Mouse (Mus musculus): ENCODE results near the gene Dyx1c1. TPM values are rescaled to one million over a fixed set of nuclear protein-coding genes. Genes with fewer than 3 reads are reported as not detected.
A peak's percentile ranks its signal among the peaks of the same experiment; 100 is the strongest.

The Dyx1c1 gene
- total RNA-seq, 4 experiments from 2014 or later: 0.75 to 1.4 (median 1.1) TPM

DNA sequence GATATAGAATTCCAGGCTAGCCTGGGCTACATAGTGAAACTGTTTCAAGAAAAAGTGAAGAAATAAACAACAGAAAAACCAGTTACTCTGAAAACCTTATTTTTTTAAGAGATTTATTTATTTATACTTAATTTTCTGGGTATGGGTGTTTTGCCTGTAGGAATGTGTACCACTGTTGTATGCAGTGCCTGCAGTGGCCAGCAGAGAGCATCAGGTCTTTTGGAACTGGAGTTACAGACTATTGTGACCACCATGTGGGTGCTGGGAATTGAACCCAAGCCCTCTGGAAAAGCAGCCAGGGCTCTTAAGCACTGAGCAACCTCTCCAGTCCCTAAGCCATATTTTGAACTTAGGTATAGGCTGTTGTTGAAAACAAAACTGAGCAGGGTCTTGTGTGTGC is 14.4 kb downstream of the Dyx1c1 start:
- no peak for DNase-seq (ENCODE audit: low spot score in 2 of 2)

DNA sequence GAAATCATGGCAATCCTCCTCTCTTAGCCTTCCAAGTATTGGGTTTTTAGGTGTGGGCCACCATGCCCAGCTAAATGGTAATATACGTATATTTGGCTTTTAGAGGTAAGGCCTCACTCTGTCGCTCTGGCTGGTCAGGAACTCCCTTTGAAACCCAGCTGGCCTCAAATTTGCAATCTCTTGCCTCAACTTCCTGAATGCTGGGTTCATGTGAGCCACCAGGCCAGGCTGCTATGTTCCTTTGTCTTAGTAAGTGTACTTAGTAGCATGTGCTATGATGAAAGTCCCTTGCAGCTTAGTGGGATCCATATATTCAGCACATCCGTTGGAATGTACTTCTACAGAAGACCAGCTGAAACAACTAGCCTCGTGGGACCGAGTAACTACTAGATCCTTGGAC is 16.1 kb downstream of the Dyx1c1 start:
- DNase-seq (ENCODE audit: low spot score in 2 of 2): no peak

DNA sequence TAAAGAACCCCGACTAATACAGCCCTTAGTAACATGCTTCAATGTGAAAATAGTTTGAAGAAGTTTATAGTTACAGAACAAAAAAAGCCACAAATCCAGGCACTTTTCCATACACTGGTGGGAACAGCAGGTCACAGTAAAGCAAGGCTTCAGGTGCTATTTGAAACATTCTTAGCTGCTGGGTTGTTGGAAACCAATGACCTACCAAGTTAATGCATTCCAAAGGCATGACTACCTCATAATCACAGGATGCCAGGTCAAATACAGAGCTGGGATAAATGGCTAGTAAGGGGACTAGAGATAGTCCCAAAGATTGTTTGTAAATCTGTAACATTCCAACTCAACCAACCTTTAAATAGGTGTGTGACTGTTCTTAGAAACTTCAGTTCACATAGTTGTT is 16.7 kb downstream of the Dyx1c1 start:
- no peak for DNase-seq (ENCODE audit: low spot score in 2 of 2)

DNA sequence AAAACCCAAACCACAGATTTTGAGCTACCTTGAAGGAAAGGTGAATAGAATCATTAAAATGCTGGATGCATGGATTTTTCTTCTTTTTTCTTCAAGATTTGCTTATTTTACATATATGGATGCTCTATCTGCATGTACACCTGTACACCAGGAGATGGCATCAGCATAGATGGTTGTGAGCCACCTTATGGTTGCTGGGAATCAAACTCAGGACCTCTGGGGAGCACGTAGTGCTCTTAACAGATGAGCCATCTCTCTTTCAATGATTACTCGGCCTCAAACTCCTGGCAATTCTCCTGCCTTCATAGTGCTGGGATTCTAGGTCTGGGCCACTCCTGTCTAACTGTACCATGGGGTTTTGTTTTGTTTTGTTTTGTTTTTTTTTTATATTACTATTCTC is 24.5 kb downstream of the Dyx1c1 start:
- no peak for DNase-seq (ENCODE audit: low spot score in 2 of 2)

DNA sequence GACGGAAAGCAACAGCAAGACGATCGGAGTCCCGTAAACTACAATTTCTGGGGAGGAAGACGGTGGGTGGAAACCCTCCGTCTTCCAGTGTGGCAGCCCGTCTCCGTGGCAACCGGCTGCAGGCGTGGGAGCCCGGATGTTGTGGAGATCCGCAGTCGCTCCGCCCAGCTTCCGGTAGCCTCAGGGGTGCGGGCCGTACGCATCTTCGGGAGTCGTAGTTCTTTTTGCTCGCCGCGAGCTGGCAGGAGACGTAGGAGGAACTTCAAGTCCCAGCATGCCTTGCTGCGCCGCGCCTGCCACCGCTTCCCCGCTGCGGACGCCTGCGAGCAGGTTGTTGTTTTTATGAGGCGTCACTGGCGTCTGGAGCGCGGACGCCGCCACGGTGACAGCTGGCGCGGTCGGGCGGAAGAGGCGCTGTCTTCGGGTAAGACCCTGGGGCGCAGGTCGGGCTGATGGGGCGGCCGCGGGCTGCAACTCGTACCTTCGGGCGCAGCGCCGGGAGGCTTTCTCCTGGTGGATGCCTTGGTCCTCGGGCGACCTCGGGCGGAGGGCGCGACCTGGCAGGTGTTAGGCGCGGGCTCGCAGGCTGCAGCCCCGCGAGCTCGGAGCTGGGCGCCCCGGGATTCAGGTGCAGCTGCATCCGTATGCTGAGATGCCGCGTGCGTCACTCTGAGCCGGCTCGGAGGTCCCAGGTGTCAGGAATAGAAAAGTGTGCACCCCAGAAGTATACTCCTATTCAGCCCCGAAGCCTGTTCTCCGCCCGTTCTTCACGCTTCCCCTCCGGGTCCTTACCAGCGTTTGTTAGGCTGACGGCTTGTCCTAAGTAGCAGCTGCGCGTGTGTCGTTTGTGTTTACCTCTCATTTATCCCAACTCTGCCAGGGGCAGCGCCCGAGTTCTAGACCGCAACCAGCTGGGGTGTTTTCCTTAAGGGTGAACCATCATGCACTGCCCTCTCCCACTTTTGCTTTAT is 26.9 kb downstream of the Dyx1c1 start, which contains the start of the genes Ccpg1os and Ccpg1:
TSS of gene Ccpg1os (minus strand) at position 133 of the 971 bp plus-strand sequence.
TSS of gene Ccpg1 (plus strand) at position 180 of the 971 bp plus-strand sequence.
- DNase-seq (ENCODE audit: low spot score in 2 of 2): peak; percentile 95 to 96

DNA sequence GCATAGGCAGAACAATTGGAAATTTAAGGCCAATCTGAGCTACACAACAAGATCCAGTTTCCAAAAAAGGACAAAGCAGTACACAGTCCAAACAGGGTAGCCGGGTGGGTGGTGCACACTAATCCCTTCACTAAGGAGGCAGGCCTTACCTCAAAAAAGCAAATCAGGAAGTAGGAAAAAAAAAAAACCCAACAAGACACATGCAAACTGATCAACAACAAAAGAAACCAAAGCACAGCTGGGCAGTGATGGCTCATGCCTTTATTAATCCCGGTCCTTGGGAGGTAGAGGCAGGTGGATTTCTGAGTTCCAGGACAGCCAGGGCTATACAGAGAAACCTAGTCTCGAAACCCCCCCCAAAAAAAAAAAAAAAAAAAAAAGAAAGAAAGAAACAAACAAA is 29.1 kb downstream of the Dyx1c1 start:
- DNase-seq (ENCODE audit: low spot score in 2 of 2): no peak

DNA sequence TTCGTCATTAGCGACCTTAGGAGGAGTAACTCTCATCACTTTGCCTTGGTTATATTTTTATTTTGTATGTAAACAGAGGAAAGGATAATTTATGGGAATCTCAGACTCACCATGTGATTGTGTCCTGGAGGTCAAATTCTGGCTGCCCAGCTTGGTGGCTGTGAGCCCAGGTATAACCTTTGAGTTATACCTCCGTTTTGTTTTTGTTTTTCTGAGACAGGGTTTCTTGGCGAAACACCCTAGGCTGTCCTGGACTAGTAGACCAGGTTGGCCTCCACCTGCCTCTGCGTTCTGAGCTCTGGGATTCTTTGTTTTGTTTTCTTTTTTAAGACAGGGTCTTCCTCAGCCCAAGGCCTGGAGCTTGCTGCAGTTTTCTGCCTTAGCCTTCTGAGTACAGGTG is 30.1 kb downstream of the Dyx1c1 start:
- DNase-seq (ENCODE audit: low spot score in 2 of 2): no peak

DNA sequence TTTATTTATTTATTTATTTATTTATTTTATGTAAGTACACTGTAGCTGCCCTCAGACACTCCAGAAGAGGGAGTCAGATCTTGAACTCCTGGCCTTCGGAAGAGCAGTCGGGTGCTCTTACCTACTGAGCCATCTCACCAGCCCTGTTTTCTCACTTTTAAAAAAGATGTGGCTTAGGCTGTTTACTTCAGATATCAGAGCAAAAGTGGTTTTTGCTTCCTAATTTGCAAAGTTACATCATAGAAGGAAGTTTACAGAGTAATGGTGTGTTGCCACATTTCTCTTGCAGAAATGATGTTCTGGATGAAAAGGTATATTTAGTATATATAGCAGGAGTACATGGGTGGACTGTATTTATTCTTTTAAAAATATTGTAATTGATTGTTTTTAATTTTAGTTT is 32.8 kb downstream of the Dyx1c1 start:
- DNase-seq (ENCODE audit: low spot score in 2 of 2): no peak

DNA sequence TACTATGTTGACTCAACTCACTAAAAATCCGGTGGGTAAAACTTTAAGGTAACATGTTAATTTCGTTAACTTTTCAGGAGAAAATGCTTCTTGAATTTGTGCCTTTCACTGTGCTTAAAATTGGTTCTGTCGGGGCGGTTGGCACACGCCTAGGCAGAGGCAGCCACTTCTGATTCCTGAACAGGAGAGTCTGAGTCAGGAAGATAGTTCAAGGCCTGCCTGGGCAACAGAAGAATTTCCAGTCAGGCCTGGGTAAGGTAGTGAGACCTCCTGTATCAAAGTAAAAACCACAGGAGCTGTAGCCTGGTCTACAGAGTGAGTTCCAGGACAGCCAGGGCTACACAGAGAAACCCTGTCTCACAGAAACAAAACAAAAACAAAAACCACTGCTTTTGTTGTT is 34.0 kb downstream of the Dyx1c1 start:
- no peak for DNase-seq (ENCODE audit: low spot score in 2 of 2)

DNA sequence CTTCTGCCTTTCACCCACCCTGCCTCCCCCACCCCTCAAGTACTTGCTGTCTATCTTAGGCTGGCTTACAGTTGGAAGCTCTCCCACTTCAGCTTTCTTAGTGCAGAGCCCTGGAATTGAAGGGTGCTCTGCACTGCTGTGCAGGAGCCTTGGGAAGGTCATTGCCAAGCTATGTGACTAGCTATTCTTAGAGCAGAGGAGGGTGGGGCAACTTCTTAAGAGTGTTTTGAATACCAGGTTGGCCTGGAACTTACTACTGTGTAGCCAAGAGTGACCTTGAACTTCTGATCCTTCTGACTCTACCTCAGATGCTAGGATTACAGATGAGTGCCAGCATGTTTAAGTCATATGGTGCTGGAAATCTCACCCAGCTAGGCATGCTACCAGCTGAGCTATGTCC is 37.6 kb downstream of the Dyx1c1 start:
- no peak for DNase-seq (ENCODE audit: low spot score in 2 of 2)

DNA sequence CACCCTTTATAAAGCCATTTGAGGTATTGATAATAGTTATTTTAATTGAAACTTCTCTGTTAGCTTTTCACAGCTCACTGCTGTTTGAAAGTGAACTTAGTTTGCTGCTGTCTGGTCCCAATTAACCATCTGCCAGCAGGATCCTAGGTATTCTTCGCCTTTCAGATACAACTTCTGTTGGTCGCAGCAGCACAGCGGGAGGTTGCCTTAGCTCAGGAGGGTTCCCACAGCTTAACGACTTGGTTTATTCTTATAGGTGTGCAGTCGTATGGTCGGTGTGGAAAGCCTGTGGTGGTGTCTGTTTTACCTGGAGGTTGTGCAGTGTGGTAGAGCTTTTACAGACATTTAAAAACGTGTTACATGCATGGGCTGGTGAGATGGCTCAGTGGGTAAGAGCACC is 38.2 kb downstream of the Dyx1c1 start:
- DNase-seq (ENCODE audit: low spot score in 2 of 2): no peak

DNA sequence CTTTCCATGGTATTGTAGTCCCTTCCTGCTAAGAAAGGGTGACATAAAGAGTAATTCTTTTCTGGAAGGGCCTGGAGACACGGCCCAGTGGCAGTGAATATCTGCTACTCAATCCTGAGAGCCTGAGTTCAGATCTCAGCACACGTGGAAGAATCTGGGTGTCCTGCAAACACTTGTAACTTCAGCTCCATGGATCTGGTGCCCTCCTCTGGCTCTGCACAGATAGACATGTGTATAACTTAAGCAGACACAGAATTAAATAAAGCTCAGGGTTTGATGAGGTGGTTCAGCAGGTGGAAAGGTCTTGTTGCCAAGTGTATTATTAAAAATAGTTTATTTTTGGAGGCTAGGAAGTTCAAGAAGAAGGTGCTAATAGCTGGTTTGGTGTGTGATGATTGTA is 41.9 kb downstream of the Dyx1c1 start:
- DNase-seq (ENCODE audit: low spot score in 2 of 2): no peak

DNA sequence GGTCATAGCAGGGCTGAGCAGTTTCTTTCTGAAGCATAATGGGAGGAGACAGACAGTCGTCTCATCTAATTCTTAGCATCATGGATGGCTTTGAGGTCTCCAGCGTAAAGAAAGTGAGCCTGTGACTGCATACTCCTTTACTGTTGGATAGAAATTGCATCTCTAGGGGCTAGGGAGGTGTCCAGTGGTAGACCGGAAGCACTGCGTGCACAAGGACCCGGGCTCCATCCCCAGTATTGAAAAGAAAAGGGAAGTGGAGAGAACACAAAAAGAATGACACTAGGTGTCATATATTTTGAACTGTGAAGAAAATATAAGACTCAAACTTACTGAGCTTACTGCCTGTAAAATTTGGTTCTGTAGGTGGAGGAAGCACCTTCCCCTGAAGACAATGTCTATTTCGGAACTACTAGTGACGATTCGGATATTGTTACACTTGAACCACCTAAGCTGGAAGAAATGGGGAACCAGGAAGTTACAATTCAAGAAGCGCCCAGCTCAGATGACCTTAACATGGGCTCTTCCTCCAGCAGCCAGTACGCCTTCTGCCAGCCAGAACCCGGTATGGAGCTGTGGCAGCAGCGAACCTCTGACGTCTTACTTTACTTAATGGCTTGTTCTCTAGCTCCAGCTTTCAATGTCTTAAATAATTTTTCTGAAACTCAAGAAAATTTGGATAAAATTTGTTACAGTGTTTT is 42.9 kb downstream of the Dyx1c1 start:
- no peak for DNase-seq (ENCODE audit: low spot score in 2 of 2)

DNA sequence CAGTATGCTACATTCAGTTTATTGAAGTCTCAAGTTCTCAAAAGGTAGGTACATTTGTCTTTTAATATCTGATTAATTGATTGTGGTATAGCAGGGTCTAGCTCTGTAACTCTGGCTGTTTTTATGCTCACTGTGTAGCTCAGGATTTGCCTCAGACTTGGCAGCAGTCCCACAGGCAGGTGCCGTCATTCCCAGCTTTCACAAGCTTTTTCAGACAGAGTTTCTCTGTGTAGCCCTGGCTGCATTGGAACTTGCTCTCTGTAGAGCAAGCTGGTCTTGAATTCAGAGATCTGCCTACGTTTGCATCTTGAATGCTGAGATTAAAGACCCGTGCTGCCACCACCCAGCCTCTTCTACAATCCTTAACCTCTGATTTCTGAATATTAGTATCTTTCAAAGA is 43.6 kb downstream of the Dyx1c1 start:
- no peak for DNase-seq (ENCODE audit: low spot score in 2 of 2)

DNA sequence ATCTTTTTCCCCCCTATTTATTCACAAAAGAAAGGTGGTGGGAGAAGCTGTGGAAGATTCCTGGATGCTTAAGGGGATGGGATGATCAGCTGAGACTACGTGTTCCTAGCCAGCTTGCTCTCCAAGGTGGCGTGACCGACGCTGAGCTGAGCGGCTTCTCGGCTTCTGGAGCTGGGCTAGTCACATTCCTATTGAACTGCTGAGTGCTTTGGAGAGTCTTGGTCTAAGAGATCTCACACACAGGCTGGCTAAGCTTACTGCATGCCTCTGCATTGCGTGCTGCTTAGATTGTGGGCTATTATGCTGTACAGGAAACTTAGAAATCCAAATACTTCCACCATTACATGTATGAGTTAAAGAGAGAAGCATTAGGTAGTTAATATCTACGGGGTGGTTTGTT is 45.5 kb downstream of the Dyx1c1 start:
- DNase-seq (ENCODE audit: low spot score in 2 of 2): no peak

DNA sequence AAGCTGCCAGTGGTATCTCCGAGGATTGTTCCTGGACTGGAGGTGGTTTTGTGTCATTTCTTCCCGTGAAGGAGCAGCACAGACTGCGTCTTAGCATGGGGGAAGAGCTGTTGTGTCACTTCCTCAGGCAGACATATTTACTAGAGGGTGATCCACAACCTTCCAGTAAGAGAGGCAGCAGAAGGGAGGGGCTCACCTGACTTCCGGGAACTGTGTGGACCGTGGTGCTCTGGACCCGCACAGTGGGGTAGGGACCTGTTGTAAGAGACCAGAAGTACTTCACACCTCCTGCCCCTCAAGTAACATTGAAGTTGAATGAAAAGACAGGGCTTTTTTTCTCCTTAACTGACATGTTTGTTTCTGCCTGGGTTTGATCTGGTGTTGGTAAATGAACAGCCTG is 46.5 kb downstream of the Dyx1c1 start:
- DNase-seq (ENCODE audit: low spot score in 2 of 2): no peak

DNA sequence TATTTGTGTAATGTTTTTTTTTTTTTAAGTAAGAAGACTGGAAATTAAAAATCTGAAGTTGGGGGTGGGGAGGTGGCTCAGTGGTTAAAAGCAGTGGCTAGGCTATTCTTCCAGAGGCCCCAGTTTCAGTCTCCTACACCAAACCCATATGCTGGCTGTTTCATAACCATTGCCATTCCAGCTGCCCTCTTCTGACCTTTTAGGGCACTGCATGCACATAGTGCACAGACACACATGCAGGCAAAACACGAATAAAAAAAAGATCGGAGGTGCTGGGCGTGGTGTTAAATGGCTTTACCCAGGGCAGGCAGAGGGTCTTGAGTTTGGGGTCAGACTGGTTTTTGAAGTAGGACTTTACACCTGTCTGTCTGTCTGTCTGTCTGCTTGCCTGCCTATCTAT is 47.6 kb downstream of the Dyx1c1 start:
- DNase-seq (ENCODE audit: low spot score in 2 of 2): no peak

DNA sequence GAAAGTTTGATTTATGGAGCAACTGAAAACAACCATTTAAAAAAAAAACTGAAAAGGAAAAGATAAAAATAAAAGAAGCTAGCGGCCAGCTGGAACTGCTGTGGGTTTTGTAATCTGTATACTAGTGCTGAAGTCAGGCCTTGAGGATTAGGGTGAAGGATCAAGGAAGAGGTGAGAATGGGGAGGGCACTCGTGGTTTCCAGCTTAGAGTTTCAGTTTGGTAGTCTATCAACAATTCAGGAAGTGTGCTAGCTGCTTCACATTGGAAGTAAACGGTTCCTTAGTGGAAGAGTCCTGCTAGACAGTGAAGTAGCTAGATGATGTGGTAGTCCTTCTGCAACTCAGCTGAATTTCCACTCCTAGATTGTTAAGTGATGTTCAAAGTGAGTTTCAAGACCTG is 49.8 kb downstream of the Dyx1c1 start:
- DNase-seq (ENCODE audit: low spot score in 2 of 2): no peak

DNA sequence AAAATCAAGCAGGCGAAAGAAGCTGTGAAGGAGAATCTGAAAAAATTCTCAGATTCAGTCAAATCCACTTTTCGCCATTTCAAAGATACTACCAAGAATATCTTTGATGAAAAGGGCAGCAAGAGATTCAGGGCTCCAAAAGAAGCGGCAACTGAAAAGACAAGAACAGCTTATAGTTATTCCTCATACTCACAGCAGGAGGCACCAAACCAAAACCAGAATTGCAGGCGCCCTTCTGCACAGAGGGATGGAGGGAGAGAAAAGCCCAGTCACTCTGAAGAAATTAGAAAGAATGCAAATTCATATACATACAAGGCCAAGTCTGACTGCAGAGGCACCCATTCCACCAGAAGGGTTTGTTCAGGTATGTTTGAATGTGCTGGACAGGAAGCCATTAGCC is 54.0 kb downstream of the Dyx1c1 start:
- DNase-seq (ENCODE audit: low spot score in 2 of 2): no peak

DNA sequence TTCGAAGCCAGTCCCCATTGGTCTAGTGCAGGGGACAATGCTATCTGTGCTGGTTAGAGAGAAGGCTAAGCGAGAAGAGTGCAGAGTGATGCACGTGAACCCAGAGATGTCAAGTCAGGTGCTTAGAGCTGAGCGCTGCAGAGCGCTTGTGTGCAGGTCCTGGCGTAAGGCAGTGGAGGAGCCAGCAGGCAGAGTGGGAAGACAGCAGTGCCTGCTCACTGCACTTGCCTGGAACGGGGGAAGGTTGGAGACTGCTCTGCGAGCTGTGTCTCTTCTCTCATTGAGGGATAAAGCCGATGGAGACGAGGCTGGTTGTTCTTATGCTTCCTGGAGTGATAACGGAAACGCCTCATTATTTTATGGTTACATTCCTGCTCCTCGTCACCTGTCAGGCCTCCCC is 56.1 kb downstream of the Dyx1c1 start:
- no peak for DNase-seq (ENCODE audit: low spot score in 2 of 2)

DNA sequence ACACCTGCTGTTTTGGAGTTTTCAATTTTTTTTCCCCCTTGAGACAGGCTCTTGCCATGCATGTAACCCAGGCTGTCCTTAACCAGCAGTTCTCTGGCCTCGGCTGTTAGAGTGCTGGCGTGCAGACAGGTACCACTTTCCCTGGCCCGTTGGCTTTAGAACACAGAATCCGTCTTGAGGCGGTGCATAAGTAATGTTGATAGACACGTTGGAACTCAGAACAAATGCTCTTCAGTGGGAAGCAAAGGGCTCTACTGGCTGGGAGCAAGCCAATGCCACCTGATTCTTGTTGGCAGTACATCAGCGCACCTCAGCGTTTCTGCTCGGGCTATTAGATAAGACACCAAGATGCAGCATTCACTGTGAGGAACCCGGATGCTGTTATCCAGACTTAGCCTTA is 61.3 kb downstream of the Dyx1c1 start:
- DNase-seq (ENCODE audit: low spot score in 2 of 2): no peak

DNA sequence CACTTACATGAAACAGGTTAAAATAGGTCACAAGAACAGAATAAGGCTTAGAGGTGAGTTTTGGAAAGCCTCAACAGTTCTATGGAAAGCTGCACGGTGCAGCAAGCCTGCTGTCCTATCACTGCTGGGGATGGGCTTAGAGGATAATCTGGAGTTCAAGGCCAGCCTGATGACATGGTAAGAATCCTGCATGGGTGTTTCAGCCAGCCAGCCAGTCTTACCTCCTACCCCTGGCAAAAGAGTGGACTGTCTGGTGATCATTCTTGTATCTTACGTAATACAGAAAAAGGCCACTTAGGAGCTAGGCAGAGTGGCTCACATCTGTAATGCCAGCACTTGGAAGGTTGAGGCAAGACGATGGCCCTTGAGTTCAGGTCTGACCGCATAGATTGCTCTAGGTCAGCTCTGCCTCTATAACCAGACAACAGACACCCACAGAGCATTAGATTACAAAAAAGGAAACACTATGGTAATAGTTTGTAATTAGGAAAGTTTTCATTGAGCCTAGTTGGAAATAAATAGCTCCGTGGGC is 62.0 kb downstream of the Dyx1c1 start:
- DNase-seq (ENCODE audit: low spot score in 2 of 2): no peak

All from gastrocnemius, adult 8-10 months (tissue).